Mouse (Mus musculus) ES-E14 (cell line): ENCODE results near the gene Tenm3. TPM values are rescaled to one million over a fixed set of nuclear protein-coding genes. Genes with fewer than 3 reads are reported as not detected.

Experiments used
- DNase-seq: peaks from one replicate; pipeline ENCODE4 v3.0.0-alpha.2; 2013; ENCODE audit warnings: low read depth, low spot score
- H3K27ac ChIP-seq: 2 replicates; pipeline ENCODE4 v1.5.1; 2012; ENCODE audit warnings: low read depth, mild to moderate bottlenecking, low read length, moderate library complexity, mixed read lengths; ENCODE audit not compliant: poor library complexity, insufficient read depth, severe bottlenecking
- H3K36me3 ChIP-seq: 2 replicates; pipeline ENCODE4 v1.6.1; 2012; ENCODE audit warnings: mild to moderate bottlenecking, low read length, moderate library complexity, mixed read lengths; ENCODE audit not compliant: control insufficient read depth, poor library complexity, insufficient read depth, severe bottlenecking
- H3K4me1 ChIP-seq, 2 experiments: fragments of 150-350 bp in 1 of 2; sonication (generic) in 1 of 2; 2 replicates each; pipeline ENCODE4 v1.6.1; 2012; ENCODE audit warnings: low read length in 2 of 2, mild to moderate bottlenecking in 1 of 2, mixed read lengths in 1 of 2; ENCODE audit not compliant: control insufficient read depth in 2 of 2, insufficient read depth in 2 of 2, poor library complexity in 1 of 2
- H3K4me3 ChIP-seq, 2 experiments: fragments of 150-350 bp in 1 of 2; sonication (generic) in 1 of 2; 2 replicates each; pipeline ENCODE4 v1.5.1; 2012; ENCODE audit warnings: low read length in 2 of 2, low read depth in 1 of 2, mild to moderate bottlenecking in 1 of 2, mixed read lengths in 1 of 2; ENCODE audit not compliant: insufficient read depth in 1 of 2, poor library complexity in 1 of 2, severe bottlenecking in 1 of 2
- H3K9ac ChIP-seq: 2 replicates; pipeline ENCODE4 v1.6.1; 2012; ENCODE audit warnings: low read depth, mild to moderate bottlenecking, low read length, mixed read lengths; ENCODE audit not compliant: poor library complexity, insufficient read depth, severe bottlenecking
- H3K9me3 ChIP-seq: fragments of 150-350 bp; sonication (generic); 2 replicates; pipeline ENCODE4 v1.6.1; 2012; ENCODE audit warnings: low read depth, mild to moderate bottlenecking, low read length; ENCODE audit not compliant: control insufficient read depth, insufficient read depth
- CHD2 ChIP-seq: IDR thresholded peaks from 2 replicates; pipeline ENCODE4 v1.6.1; 2014; ENCODE audit warnings: mild to moderate bottlenecking, low read depth, low read length, inconsistent platforms
- HCFC1 ChIP-seq: IDR thresholded peaks from 2 replicates; pipeline ENCODE4 v1.6.1; 2012; ENCODE audit warnings: low read length, inconsistent platforms, borderline replicate concordance; ENCODE audit not compliant: insufficient read depth
- MAFK ChIP-seq: IDR thresholded peaks from 2 replicates; pipeline ENCODE4 v1.6.1; 2014; ENCODE audit warnings: mild to moderate bottlenecking, low read depth, low read length, inconsistent platforms; ENCODE audit not compliant: insufficient read depth
- ZC3H11A ChIP-seq: IDR thresholded peaks from 2 replicates; pipeline ENCODE4 v1.6.1; 2012; ENCODE audit warnings: low read depth, mild to moderate bottlenecking, inconsistent platforms, low read length, borderline replicate concordance
- ZNF384 ChIP-seq: IDR thresholded peaks from 2 replicates; pipeline ENCODE4 v1.6.1; 2012; ENCODE audit warnings: low read depth, low read length, inconsistent platforms
- in situ Hi-C, 2 experiments: fragments of 600-800 bp; cut with MboI; formaldehyde crosslinking; loops; one replicate each; pipeline ENCODE4 v1.15.1; 2025; ENCODE audit warnings: low sequenced_read_pairs in 2 of 2, inconsistent platforms in 1 of 2; ENCODE audit not compliant: unreplicated experiment in 2 of 2
- total RNA-seq: library from RNA; depleted of rRNA; stranded (reverse); fragments of 300-350 nt; gene quantifications from 2 replicates; pipeline ENCODE4 v1.2.3, GENCODE M21; 2012

Gene Tenm3
- total RNA-seq, 1 experiment: 33.5 TPM

GRCm38 (mm10) chr8:48743912-48744311 lies 99.8 kb downstream of the Tenm3 start:
- Histone ChIP-seq H3K4me1 (peaks cover 0 to 2% of the 10 kb centered on the region in 2 experiments; a peak in 1 of 4 replicates), H3K4me3 (no peak overlapping the region), H3K27ac (no peak overlapping the region), H3K9me3 (no peaks in the 10 kb centered on the region), H3K9ac (no peak overlapping the region), H3K36me3 (no peaks in the 10 kb centered on the region)
- DNase-seq: no peak
- TF ChIP-seq MAFK: no peak
- in situ Hi-C loops: no loop called here

DNA sequence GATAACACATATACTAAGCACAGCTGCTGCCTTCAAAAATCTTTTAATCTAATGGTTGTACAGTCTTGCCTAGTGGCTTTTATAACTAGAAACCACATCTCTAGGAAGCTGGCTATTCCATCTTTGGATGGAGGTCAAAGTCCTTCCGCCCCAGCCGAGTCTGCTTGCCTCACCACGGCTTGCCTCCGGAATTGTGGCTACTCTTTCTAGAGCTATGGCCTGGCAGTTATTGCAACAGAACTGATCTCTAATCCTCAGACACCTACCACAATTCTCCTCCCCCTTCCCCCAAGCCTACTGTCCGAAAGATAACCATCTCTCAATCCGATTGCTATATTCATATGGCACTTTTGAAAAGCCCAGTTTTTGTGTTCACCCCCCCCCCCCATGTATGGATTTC lies 101.0 kb downstream of the Tenm3 start:
- Histone ChIP-seq H3K4me1 (peaks cover 0 to 2% of the 10 kb centered on the region in 2 experiments; a peak in 1 of 4 replicates), H3K9me3 (no peaks in the 10 kb centered on the region), H3K36me3 (no peaks in the 10 kb centered on the region), H3K27ac (no peak overlapping the region), H3K9ac (no peak overlapping the region), H3K4me3 (no peak overlapping the region)
- TF ChIP-seq CHD2: no peak
- TF ChIP-seq ZC3H11A: no peak
- no peak for TF ChIP-seq HCFC1
- no peak for TF ChIP-seq MAFK
- TF ChIP-seq ZNF384: no peak
- in situ Hi-C loops: no loop called here
- no peak for DNase-seq

DNA sequence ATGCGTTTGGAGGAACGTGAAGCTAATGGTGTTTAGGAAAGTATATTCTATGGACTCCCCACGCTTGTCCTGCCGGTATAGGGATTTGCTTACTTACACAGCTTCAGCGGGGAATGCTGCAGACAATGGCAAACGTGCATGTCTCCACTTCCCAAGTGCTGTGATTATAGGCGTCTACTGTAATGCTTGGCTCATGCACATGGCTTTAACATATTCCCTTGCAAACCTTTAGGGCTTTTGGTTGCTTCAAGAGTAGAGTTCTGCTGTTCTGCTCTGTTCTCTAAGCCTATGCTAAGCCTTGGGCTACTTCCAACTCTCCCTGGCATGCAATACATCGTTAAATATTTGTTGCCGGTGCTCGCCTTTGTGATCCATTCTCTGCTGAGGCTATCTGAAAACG lies 102.8 kb downstream of the Tenm3 start:
- no peak for DNase-seq
- peaks cover 0 to 2% of the 10 kb centered on the region in 2 experiments; a peak in 1 of 4 replicates for H3K4me1 ChIP-seq
- in situ Hi-C loops: no loop called here
- no peaks in the 10 kb centered on the region for H3K9me3 ChIP-seq
- no peak overlapping the region for H3K4me3 ChIP-seq
- no peak for TF ChIP-seq CHD2
- TF ChIP-seq ZC3H11A: no peak
- no peak for TF ChIP-seq ZNF384
- TF ChIP-seq HCFC1: no peak
- no peak for TF ChIP-seq MAFK
- no peak overlapping the region for H3K9ac ChIP-seq
- no peaks in the 10 kb centered on the region for H3K36me3 ChIP-seq
- H3K27ac ChIP-seq: no peak overlapping the region

GRCm38 (mm10) chr8:48740147-48740881 lies 103.4 kb downstream of the Tenm3 start:
- Histone ChIP-seq H3K9ac (no peak overlapping the region), H3K4me3 (no peak overlapping the region), H3K36me3 (no peaks in the 10 kb centered on the region), H3K4me1 (peaks cover 0 to 2% of the 10 kb centered on the region in 2 experiments; a peak in 1 of 4 replicates), H3K9me3 (no peaks in the 10 kb centered on the region), H3K27ac (no peak overlapping the region)
- TF ChIP-seq CHD2 (no peak), HCFC1 (no peak), MAFK (no peak), ZNF384 (no peak), ZC3H11A (no peak)
- no peak for DNase-seq
- in situ Hi-C loops: no loop called here

DNA sequence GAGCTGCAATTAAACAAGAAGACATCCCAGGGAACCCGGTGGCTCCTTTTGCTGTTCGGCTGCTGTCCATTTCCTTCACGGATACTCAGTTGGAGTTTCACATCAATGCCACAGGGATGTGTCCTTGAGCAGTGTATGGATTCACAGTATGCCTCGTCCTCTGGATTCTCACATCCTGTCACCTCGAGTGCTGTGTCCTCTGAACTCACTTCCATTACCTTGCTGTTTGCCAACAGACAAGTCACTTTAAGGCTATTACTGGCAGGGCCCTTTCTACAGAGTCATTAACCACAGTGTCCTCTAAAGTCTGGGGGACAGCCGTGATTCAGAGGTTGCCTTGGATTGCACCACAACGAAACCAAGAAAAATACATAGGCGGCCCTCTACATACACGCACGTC lies 110.0 kb downstream of the Tenm3 start:
- no peak for DNase-seq
- TF ChIP-seq ZNF384 (no peak), HCFC1 (no peak), ZC3H11A (no peak), CHD2 (no peak), MAFK (no peak)
- Histone ChIP-seq H3K4me1 (peaks cover 2 to 7% of the 10 kb centered on the region in 2 experiments; a peak in 2 of 4 replicates), H3K9ac (no peak overlapping the region), H3K9me3 (no peaks in the 10 kb centered on the region), H3K36me3 (no peaks in the 10 kb centered on the region), H3K27ac (no peak overlapping the region), H3K4me3 (no peak overlapping the region)
- in situ Hi-C loops: no loop called here
